Mouse (Mus musculus) heart, adult 2 months (tissue): ENCODE measurements around the gene Car10.

Experiments used
- CTCF ChIP-seq: fragments of 200-600 bp; IDR thresholded peaks from 2 replicates; pipeline ENCODE4 v1.8.1; 2022; ENCODE audit warnings: antibody characterized with exemption, mild to moderate bottlenecking, moderate library complexity
- POLR2A ChIP-seq: fragments of 200-500 bp; IDR thresholded peaks from 2 replicates; pipeline ENCODE4 v1.6.1; 2011; ENCODE audit warnings: mild to moderate bottlenecking, low read depth, low read length, control low read depth; ENCODE audit not compliant: insufficient read depth

DNA sequence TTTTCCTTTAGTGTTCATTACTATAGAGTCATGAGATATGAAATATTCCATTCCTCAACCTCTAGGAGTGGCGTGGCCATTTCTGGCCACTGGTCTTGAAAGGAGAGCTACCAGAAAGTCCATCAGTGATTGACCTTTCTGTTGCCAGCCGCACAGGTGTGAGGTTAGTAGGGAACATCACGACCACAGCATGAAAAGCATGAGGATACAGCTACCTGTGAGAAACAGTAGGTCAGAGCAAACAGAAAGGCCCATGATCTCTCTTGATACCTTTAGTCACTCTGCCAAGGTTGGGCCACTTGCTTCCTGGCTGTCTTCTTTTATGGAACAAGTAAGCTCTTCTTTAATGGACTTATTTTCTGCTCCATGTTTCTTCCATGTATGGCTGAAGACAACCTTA, 246.1 kb downstream of the Car10 start:
- TF ChIP-seq POLR2A (no peak), CTCF (no peak)
